Mouse (Mus musculus) bone marrow macrophage, adult 2 months (primary cell): ENCODE results near the gene Pbx1.

Source experiments
- CTCF ChIP-seq: IDR thresholded peaks from 2 replicates; pipeline ENCODE4 v1.5.1; 2012; ENCODE audit warnings: low read depth, mild to moderate bottlenecking, low read length, moderate library complexity
- POLR2A ChIP-seq: IDR thresholded peaks from 2 replicates; pipeline ENCODE4 v1.6.1; 2012; ENCODE audit warnings: mild to moderate bottlenecking, low read depth, low read length, borderline replicate concordance

- TF ChIP-seq CTCF (no peak), POLR2A (no peak)
These were observed 135.8 kb downstream of the Pbx1 start for GRCm38 (mm10) chr1:168296290-168296689.
